Mouse (Mus musculus): Measurements from ENCODE around the gene Gm13723.

DNA sequence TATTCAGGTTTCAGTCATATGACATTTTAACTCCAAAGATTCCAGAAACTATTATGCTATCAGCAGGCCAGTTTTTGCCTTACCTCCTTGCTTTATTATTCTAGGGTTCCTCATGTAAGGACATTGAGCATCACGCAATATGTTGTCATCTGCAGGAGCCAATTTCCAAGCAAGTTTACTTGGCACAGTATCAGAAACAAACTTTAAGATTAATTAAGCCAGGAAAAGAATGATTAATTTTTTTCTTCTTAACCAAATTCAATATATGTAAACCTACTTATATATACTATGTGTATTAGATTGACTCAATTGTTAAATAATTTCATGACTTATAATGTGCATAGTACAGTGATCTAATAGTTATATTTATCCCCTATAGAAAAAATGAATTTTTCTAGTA lies 17.5 kb upstream of the Gm13723 start, which contains the start of gene Olfr1097:
- TF ChIP-seq CTCF (IDR thresholded peaks at IDR 0.05; ENCODE audit: control insufficient read depth, insufficient read depth, low read length) (no peak), POLR2A (IDR thresholded peaks at IDR 0.05; ENCODE audit: borderline replicate concordance, control insufficient read depth, low read depth, low read length) (no peak)
